Mouse (Mus musculus) spleen, adult 2 months (tissue): ENCODE results near the gene Tspyl4. TPM values are rescaled to one million over a fixed set of nuclear protein-coding genes. Genes with fewer than 3 reads are reported as not detected.
"Not testable (repeated sequence)": the region's sequence is repeated elsewhere in the genome, so short reads cannot be mapped to it uniquely, and the experiment has no call there.

Experiments
- DNase-seq, 2 experiments: peaks; one replicate each; pipeline versions ENCODE4 v3.0.0 to v3.0.0-alpha.2; 2012 to 2021; ENCODE audit warnings: low spot score in 2 of 2, low read depth in 1 of 2
- H3K27ac ChIP-seq: fragments of 200-500 bp; 2 replicates; pipeline ENCODE4 v1.5.1; 2012; ENCODE audit warnings: low read length, inconsistent platforms; ENCODE audit not compliant: insufficient read depth
- H3K27me3 ChIP-seq: fragments of 200-500 bp; 2 replicates; pipeline ENCODE4 v1.6.1; 2012; ENCODE audit warnings: mild to moderate bottlenecking, moderate library complexity, low read length, inconsistent platforms; ENCODE audit not compliant: control insufficient read depth, insufficient read depth
- H3K36me3 ChIP-seq: fragments of 200-500 bp; 2 replicates; pipeline ENCODE4 v1.6.1; 2012; ENCODE audit warnings: mild to moderate bottlenecking, low read length, inconsistent platforms; ENCODE audit not compliant: control insufficient read depth, insufficient read depth
- H3K4me1 ChIP-seq: fragments of 200-500 bp; 2 replicates; pipeline ENCODE4 v1.6.1; 2011; ENCODE audit warnings: inconsistent platforms; ENCODE audit not compliant: control insufficient read depth, insufficient read depth, insufficient read length
- H3K4me3 ChIP-seq: fragments of 200-500 bp; 2 replicates; pipeline ENCODE4 v1.5.1; 2011; ENCODE audit warnings: mild to moderate bottlenecking, inconsistent platforms; ENCODE audit not compliant: insufficient read depth, insufficient read length; ENCODE audit errors: extremely low read depth
- CTCF ChIP-seq: fragments of 200-500 bp; IDR thresholded peaks from 2 replicates; pipeline ENCODE4 v1.5.1; 2011; ENCODE audit warnings: mild to moderate bottlenecking, inconsistent platforms; ENCODE audit not compliant: insufficient read depth, insufficient read length, insufficient replicate concordance; ENCODE audit errors: extremely low read depth
- POLR2A ChIP-seq: fragments of 200-500 bp; IDR thresholded peaks from 2 replicates; pipeline ENCODE4 v1.6.1; 2011; ENCODE audit warnings: low read depth, low read length, inconsistent platforms
- WGBS: fragments of 180-500 bp; shearing (Covaris S2); methylation state at CpG from one replicate; pipeline ENCODE4 v1.1.7; 2018; 5-methylcytosine and 5-hydroxymethylcytosine counted together
- polyA plus RNA-seq: library from polyadenylated mRNA; depleted of rRNA; stranded (reverse); fragments of >200 nt; gene quantifications from 2 replicates; pipeline ENCODE4 v1.2.3, GENCODE M21; 2012; rRNA removed

Gene Tspyl4
- 4.0 TPM in 2 replicates for polyA plus RNA-seq

DNA sequence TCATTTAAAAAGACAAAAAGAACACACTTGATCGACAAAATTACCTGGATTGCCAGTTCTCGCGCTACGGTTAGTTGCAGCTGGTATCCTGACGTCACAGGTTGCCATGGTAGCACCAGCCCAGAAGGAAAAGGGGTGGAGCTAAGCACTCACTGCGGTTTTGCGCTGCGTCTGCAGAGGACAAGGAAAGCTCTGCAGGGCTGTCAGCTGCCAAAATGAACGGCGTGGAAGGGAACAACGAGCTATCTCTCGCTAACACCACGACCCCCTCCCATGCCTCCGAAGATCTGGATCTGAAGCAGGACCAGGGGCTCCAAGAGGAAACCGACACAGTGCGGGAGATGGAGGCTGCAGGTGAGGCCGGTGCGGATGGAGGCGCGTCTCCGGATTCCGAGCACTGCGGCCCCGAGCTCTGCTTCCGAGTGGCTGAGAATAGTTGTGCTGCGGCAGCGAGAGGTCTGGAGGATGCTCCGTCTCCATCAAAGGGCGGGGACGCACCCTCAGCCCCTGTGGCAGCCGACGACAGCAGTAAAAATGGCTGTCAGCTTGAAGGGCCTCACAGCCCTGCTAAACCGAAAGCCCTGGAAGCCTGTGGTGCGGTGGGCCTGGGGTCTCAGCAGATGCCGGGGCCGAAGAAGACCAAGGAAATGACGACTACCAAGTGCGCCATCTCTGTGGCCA is at the start of gene Tspyl4:
Gene Tspyl4 (plus strand): TSS at position 144 of the 681 bp plus-strand sequence.
- H3K27me3 ChIP-seq: no peaks in the 10 kb centered on the region
- TF ChIP-seq POLR2A (no peak; the same call in 1 of the 2 replicates), CTCF (no peak)
- peaks cover 2% of the 10 kb centered on the region; the same call in 1 of the 2 replicates for H3K36me3 ChIP-seq
- 1% methylated on average over 38 of the region's 38 CpGs for WGBS
- H3K4me1 ChIP-seq: peaks cover 12% of the 10 kb centered on the region; the same call in 1 of the 2 replicates
- peak within 1 kb of the TSS; percentile 74 for H3K4me3 ChIP-seq
- peak; percentile 93 for DNase-seq
- peak within 1 kb of the TSS; percentile 59 for H3K27ac ChIP-seq

DNA sequence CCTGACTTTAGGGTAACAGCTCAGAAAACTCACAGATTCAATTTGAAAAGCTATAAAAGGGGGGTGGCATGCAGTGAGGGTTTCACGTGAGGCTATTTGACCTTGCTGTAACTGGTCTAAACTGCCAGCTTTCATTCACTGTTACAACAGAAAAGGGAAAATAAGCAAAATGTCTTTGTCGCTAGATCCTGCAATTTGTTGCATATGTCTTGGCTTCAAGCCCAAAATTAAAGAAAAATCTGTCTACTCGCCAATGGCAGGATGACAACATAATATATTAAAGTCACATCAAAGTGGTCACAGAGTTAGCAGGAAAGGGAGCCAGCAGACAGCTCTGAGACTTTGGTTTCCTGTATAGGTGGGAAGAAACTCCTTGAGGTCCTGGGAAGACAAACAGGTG is 49.5 kb upstream of the Tspyl4 start:
- H3K36me3 ChIP-seq: no peaks in the 10 kb centered on the region
- TF ChIP-seq POLR2A (no peak), CTCF (no peak)
- H3K4me3 ChIP-seq: no peak overlapping the region
- H3K27ac ChIP-seq: no peak overlapping the region
- peaks cover 2% of the 10 kb centered on the region; the same call in 1 of the 2 replicates for H3K4me1 ChIP-seq
- H3K27me3 ChIP-seq: no peaks in the 10 kb centered on the region
- WGBS: 27% methylated on average over 3 of the region's 3 CpGs
- DNase-seq: no peak

DNA sequence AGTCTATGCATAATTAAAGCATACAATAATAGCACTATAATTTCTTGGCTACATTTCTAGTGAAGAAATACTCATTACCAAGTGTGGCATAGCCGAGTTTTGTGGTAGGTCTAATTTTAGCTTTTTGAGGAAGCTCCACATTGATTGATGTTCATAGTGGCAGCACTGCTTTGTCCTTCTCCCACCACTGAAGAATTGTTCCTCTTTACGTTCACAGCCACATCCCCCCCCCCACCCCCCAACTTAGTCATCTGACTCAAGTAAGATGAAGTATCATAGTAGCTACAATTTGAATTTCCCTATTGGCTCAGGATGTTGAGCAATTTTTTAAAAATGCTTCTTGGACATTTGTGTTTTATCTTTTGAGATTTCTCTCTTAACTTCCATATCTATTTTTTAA is 47.6 kb upstream of the Tspyl4 start:
- TF ChIP-seq CTCF (no peak), POLR2A (no peak)
- Histone ChIP-seq H3K4me3 (no peak overlapping the region), H3K27me3 (no peaks in the 10 kb centered on the region), H3K36me3 (no peaks in the 10 kb centered on the region), H3K27ac (no peak overlapping the region), H3K4me1 (peaks cover 2% of the 10 kb centered on the region; the same call in 1 of the 2 replicates)
- DNase-seq: peak in 1 of 2 experiments; percentile 14
- WGBS: 8% methylated on average over 2 of the region's 2 CpGs

DNA sequence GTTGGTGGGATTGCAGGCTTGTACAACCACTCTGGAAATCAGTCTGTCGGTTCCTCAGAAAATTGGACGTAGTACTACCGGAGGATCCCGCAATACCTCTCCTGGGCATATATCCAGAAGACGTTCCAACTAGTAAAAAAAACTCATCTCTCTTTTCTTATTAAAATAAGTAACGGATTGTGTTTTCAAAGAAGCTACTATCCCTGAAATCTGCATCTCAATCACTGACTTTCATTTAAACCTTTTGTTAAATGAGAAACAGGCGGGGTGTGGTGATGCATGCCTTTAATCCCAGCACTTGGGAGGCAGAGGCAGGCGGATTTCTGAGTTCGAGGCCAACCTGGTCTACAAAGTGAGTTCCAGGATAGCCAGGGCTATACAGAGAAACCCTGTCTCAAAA is 44.4 kb upstream of the Tspyl4 start:
- H3K4me1 ChIP-seq, DNase-seq, H3K27ac ChIP-seq, H3K4me3 ChIP-seq, H3K27me3 ChIP-seq, H3K36me3 ChIP-seq: not testable (repeated sequence)
- WGBS: 95% methylated on average over 9 of the region's 9 CpGs

DNA sequence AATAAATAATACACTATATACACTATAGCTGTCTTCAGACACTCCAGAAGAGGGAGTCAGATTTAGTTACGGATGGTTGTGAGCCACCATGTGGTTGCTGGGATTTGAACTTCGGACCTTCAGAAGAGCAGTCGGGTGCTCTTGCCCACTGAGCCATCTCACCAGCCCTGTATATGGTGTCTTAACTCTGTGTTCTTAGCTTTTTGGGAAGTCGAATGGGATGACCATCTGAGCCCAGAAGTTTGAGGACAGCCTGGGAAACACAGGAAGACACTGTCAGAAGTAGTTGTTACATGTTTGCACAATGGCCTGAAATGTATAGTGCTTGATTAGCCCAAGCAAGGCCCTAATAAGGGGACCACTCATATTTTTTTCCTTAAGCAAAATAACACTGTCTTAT is 32.1 kb upstream of the Tspyl4 start:
- Histone ChIP-seq H3K36me3 (no peaks in the 10 kb centered on the region), H3K4me1 (no peaks in the 10 kb centered on the region), H3K27me3 (no peaks in the 10 kb centered on the region), H3K4me3 (no peak overlapping the region), H3K27ac (no peak overlapping the region)
- no peak for TF ChIP-seq POLR2A
- TF ChIP-seq CTCF: no peak
- WGBS: 87% methylated on average over 4 of the region's 4 CpGs
- no peak for DNase-seq

DNA sequence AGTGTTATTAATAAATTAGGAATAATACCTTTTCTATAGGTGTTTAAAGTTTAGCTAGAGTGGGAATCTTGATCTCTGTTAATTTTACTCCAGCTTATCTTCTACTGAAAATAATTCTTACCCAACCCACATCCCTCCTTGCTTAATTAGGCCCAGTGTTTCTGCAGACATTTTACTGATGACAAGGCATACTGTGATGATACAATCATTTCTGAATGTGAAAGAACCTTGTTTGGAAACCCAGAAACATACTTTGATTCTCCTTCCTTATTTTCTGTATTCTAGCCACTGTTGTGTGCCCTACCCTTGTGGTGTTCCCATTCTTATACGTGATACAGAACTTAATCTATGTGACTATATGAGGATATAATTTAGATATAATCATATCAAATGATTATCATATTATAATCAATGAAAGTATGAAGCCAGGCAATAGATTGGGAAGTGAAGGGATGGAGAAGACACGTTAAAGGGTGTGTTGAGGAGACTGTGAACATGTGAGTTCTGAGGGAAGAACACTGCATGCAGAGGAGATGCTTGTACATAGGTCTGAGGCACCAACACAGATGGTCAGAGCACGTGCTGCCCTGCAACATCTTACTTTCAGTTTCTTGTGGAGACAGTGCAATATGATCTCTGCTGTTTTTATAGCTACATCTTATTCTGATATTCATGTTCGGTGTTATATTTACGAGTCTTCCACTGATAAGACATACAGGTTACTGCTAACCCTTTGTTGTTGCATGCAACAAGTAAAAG is 29.8 kb upstream of the Tspyl4 start:
- H3K4me1 ChIP-seq: no peaks in the 10 kb centered on the region
- H3K4me3 ChIP-seq: no peak overlapping the region
- DNase-seq: no peak
- 63% methylated on average over 5 of the region's 5 CpGs for WGBS
- no peaks in the 10 kb centered on the region for H3K36me3 ChIP-seq
- H3K27me3 ChIP-seq: no peaks in the 10 kb centered on the region
- no peak overlapping the region for H3K27ac ChIP-seq
- TF ChIP-seq CTCF (no peak), POLR2A (no peak)

DNA sequence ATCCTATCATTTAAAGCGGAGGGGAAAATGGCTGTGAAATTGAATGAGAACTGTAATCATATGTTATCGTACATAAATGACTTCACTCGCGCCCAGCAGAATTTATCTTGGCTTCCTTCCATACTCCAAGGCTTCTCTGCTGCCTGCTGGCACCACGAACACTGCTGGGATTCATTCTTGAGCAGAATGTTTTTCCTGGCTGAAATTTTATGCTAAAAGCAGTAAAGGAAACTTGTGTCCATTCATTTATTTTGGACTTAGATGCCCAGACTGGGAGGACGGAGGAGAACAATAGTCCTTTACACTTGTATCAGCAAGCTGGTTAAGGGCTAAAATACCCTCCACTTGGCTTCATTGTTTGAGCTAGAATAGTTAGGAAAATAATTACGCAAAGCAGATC is 25.6 kb upstream of the Tspyl4 start:
- Histone ChIP-seq H3K27me3 (no peaks in the 10 kb centered on the region), H3K4me1 (no peaks in the 10 kb centered on the region), H3K36me3 (no peaks in the 10 kb centered on the region), H3K4me3 (no peak overlapping the region), H3K27ac (no peak overlapping the region)
- TF ChIP-seq POLR2A: no peak
- TF ChIP-seq CTCF: no peak
- WGBS: 84% methylated on average over 7 of the region's 7 CpGs
- no peak for DNase-seq
